Mouse (Mus musculus) regulatory T cell (primary cell): ENCODE data around the gene Klhl25.

Source experiments
- in situ Hi-C: fragments of 300-600 bp; cut with MboI, MseI; formaldehyde crosslinking; loops from one replicate; pipeline ENCODE4 v1.15.1; 2025; ENCODE audit warnings: high pct_unique_total_duplicates

Klhl25 gene

DNA sequence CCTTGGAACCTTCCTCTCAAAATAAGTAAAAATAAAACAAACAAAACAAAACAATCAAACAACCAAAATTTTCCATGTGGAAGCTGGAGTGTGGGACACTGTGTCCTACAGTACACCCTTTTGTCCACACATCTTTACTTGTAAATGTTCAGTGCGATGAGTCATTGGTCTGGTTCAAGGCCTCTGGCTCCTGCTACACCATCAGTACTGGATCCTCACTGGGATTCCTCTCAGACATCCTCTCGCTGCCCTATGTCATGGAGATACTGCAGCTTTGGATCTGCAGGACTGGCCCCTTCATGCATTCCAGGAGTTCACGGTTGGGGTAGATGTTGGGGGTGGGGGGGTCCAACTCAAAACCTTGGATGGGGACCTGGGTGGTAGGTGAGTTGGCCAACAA is 5.8 kb upstream of the Klhl25 start:
- in situ Hi-C loops, result loop anchor here (5.0 kb wide), 1 partner anchor 35 kb away; no protein-coding TSS in a partner anchor

DNA sequence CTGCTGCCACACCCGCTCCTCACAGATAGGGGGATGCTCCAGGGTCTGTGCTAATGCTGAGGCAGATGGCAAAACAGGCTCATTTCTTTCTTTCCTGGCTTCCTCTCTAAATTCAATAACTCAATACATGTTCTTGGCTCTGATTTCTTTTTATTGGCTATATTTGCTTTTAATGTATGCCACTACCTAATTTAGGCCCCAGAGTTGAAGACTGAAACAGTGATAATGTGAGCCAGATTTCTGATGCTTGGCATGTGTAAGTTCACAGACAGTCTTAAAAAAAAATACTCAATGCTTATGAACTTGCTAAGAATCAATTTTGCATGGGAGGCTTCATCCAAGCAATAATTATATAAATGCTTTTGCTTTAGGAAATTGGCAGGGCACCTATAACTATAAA is 2.2 kb upstream of the Klhl25 start:
- in situ Hi-C loops, result no loop called here

DNA sequence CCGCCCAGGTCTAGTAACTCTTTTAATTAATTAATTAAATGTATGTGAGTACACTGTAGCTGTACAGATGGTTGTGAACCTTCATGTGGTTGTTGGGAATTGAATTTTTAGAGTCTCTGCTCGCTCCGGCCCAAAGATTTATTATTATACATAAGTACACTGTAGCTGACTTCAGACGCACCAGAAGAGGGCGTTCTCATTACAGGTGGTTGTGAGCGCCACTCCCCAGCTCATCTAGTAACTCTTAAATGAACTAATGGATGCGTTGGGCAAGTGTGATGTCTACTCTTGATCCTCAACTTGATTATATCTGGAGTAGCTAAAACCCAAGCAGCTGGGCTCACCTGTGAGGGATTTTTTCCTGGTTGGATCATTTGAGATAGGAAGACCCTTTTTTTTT is 1.2 kb upstream of the Klhl25 start:
- in situ Hi-C loops, result no loop called here

DNA sequence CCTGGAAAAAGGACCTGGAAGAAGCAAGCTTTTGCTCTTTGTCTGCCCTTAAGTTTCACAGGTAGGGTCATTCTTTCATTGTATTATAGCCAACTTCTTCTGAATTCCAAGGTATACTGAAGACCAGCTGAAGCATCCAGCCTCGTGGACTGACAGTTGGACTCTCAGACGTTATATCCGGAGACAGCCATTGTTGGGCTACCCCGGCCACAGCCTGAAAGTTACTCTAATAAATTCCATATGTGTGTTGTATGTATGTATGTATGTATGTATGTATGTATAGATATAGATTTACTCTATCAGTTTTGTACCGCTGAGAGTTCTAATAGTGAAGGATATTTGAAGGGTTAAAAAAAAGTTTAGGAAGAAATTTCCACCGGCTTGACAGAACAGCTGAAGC is 621 bp upstream of the Klhl25 start:
- in situ Hi-C loops, result no loop called here

DNA sequence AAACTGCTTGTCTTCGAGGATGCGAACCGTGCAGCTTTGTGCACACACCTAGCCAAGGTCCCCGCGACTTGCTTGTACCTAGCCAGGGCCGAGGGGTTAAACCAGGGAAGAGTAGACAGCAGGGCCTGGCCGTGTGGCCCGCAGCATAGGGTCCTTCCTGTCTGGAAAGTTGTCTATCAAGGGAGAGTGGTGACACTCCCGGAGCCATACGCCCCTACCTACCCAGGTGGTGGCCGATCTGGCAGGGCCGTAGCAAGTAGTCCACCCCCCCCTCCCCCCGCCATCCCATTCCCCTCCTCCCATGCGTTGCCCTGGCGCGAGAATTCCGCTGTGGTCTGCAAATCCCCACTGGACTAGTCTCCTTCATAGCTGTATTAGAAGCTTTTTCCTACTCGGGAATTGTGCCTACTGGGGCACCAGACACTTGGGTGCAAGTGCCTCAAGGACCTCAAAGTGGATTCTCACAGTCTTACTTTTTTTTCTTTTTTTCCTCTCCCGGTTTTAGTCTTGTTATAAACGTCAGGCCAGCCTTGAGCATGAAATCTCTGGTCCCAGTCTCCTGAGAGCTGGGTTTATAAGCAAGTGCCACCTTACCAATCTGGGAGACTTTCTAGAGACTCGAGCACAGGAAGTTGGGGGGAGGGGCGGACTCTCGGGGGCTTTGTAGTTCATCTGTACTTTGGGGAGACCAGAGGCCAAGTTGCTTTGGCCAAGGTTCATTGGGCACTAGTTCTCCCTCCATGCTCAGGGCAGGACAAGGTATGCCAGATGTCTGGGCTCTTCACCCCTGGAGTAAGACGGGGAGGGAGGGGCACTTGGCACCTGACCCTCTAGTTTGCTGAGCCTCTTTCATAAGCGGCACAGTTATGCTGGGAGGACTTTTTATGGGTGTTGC is 913 bp downstream of the Klhl25 start:
- in situ Hi-C loops, result no loop called here

DNA sequence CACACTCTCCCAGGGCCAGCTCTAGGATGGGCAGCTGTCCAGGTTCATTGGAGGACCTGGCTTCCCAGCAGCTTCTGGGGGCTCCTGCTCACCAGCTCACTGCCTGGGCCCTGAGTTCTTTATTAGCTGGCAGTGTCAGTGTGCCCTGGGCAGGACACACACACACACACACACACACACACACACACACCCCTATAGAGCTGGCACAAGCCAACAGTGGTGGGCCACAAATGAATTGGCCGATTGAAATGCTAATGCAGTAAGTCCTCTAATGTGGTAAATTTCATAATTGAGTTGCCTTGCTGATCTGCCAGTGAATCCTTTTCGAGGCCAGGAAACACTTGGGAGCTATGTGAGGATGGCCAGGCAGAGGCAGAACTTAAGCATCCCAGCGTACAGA is 2.3 kb downstream of the Klhl25 start:
- in situ Hi-C loops, result loop anchor here (5.0 to 25.0 kb wide), 3 partner anchors 83 to 713 kb away; no protein-coding TSS in a partner anchor

DNA sequence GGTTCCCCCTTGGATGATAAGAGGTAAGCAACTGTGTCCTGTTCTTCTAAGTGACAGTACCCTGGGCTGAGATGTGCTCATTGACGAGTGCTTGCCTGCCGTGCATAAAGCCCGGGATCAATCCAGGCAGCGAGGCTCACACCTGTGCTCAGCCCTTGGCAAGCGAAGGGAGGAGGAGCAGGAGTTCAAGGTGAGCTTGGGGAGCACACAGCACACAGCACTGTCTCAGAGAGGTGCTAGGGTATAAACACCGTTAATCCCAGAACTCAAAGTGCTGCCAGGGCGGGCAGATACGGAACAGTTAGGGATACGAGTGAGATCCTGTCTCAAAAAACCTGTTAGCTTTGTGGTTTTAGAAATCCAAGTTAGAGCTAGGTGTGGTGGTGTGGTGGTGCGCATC is 3.2 kb downstream of the Klhl25 start:
- in situ Hi-C loops, result loop anchor here (5.0 to 25.0 kb wide), 3 partner anchors 84 to 714 kb away; no protein-coding TSS in a partner anchor

DNA sequence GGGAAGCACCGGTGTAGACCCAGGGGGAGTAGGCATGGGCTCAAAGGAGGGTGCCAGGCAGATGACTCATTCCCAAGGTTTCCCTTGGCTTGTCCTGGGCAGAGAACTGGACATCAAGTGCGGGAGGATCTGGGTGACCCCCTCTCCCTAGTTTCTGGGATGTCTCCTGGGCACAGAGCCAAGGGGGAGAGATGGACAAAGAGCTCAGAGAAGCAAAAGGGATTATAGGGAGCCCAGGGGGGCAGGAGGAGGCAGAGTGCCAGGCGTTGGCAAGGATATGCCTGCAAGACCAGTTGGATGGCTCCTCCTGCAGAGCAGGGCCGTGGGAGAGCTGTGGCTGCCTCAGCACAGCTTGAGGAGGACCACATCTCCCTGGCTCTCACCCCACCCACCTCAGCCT is 4.3 kb downstream of the Klhl25 start:
- in situ Hi-C loops, result loop anchor here (5.0 to 25.0 kb wide), 3 partner anchors 85 to 715 kb away; no protein-coding TSS in a partner anchor

DNA sequence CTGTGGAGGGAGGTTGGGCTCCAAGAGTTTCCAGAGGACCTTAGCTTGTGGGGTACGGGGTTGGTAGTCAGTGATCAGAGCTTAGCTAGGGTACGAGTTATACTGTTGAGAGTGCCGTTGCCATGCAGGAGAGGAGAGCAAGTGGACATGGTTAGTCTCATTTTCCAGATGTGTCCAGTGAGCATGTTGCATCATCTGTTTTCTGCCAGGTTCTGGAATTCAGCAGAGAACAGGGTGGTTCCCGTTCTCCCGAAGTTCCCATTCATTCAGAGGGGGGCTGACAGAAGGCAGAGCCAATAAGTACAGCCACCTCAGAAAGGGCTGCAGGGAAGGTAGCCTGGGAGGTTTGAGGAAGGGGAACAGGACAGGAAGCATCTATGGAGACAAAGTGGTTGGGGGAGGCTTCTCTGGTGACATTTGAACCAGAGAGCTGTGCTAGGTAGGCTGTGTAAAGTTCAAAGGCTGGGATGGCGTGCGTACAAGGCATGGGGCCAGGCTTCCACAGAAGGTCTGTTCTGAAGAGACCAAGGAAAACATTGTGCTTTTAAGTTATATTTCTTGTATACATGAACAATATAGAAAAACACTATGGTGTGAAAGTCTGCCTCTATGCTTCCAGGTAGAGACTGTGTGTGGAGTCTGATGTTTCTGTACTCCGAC is 5.2 kb downstream of the Klhl25 start:
- in situ Hi-C loops, result loop anchor here (5.0 to 25.0 kb wide), 3 partner anchors 86 to 716 kb away; no protein-coding TSS in a partner anchor

DNA sequence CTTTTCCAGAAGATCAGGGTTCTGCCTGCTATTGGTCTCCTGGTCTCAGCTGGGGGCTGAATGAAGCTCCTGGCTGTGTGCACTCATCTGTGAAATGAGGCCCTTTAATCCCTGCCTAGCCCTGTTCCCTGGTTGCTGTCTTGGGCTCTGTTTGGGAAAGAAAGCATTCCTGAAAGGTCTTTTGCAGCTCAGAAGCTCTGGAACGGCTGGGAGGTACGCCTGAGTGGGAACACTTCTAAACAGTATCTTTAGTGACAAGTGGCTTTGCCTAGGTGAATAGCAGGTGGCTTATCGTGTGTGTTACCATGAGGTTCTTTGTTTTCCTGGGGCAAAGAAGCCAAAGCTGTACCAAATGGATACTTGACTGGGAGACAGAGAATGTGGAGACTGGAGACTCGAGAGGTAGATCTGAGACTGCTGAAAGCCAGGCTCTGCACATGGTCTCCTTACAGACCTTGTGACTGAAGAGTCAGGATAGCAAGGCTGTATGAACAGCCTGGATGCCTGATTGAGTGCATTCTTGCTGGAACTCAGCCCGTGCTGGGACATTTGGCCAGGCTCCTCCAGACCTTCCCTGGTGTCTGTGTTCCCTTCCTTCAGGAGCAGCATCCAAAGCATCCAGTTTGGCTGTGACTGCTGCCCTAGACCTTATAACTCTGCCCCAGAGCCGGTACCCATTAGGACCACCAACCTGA is 6.3 kb downstream of the Klhl25 start:
- in situ Hi-C loops, result loop anchor here (5.0 to 25.0 kb wide), 3 partner anchors 87 to 717 kb away; no protein-coding TSS in a partner anchor

DNA sequence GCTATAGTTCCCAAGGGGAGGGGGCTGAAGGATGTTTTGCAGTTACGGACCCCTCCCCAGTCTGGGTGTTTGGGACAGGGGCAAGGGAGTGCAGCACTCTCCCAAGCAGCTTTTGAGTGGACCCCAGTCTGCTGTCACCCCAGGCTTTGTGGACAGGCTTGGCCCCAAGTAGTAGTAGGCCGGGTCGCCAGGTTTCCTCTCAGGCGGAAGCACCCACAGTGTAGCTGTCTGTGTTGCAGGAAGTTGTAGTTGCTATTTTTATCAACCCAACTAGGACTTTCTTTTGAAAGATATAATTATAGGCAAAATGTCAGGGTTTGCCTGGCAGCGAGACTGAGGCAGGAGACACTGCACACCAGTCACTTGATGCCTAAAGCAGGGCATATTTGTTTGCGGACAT is 6.9 kb downstream of the Klhl25 start:
- in situ Hi-C loops, result loop anchor here (25.0 kb wide), 1 partner anchor 718 kb away; no protein-coding TSS in a partner anchor

DNA sequence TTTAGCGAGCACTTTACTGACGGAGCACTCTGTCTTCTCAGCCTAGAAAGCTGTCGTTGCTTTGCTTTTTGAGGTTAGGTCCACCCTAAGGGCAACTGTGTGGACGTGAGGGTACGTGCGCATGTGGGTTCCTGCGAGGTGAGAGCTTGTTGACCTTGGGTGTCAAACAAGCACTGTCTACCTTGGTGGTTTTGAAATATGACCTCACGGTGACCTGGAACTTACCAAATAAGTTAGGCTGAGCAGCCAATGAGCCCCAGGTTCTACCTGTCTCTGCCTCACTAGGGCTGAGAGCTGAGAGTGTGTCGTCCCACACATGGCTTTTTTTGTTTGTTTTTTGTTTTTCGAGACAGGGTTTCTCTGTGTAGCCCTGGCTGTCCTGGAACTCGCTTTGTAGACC is 8.1 kb downstream of the Klhl25 start:
- in situ Hi-C loops, result loop anchor here (25.0 kb wide), 1 partner anchor 719 kb away; no protein-coding TSS in a partner anchor

DNA sequence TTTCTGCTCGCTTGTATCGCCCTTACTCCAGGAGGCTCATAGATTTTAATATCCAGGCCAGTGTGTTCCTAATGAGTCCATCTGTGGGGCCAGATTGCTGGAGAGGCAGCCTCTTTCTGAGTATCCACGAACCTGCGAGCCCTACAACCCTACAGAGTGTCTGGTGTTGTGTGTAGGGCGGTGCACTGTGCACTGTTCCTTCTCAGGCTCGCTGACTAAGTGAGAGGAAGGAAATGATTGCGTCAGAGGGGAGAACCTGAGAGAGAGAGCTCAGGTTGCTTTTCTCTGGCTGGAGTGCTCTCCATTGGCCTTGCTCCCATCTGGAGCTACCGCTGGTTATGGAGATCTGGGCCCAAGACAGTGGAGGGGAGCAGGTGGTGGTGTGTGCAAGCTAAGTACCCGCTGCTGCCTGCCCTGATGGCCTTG is 11.7 kb downstream of the Klhl25 start:
- in situ Hi-C loops, result loop anchor here (25.0 kb wide), 1 partner anchor 722 kb away; no protein-coding TSS in a partner anchor

DNA sequence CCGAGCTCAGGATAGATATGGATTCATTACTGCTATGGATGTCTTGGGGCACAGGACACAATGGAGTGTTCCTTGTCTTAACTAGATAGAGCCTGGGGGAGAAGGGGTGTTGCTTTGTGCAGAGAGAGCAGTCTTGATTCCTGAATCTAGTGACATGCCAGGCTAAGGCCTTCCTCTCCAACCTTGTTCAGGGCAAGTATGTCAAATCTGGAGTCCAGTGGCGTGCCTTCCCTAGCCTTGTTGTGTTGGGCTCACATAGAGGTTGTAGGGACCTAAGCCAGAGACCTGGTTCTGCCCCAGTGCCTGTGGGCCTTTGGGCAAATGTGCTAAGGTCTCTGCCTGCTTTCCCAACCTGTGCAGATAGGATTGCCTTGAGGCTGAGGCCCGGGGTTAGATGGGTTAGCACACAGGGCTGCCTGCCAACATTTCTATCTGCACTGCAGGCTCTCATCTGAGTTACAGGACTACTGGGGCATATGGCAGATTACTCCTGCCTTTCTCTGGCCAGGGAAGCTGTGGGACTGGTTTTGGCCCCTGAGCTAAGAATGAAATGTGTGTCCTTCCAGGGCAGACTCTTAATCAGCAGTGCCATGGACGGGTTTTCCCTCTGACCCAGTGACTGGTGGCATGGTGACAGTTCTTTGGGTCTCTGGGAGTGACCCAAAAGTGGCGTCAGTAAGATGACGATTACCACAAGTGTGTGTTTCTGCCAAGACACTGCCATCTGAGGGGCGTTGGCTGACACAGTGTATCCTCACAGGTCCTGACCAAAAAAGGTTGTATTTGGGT is 13.7 kb downstream of the Klhl25 start:
- in situ Hi-C loops, result loop anchor here (25.0 kb wide), 1 partner anchor 725 kb away; no protein-coding TSS in a partner anchor

DNA sequence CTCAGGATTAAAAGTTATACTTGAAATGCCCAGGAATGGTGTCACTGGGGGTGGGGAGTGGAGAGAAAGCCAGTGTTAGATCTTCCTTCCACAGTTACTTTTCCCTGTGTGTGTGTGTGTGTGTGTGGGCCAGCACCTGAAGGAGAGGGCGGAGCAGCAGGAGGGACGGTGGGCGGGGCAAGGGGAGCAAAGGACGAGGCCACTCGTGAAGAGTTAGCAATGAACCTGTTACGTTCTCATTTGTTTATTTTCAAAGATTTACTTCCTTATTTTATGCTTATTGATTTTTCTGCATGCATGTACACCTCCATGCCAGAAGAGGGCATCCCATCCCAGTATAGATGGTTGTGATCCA is 14.3 kb downstream of the Klhl25 start:
- in situ Hi-C loops, result loop anchor here (25.0 kb wide), 1 partner anchor 725 kb away; no protein-coding TSS in a partner anchor

DNA sequence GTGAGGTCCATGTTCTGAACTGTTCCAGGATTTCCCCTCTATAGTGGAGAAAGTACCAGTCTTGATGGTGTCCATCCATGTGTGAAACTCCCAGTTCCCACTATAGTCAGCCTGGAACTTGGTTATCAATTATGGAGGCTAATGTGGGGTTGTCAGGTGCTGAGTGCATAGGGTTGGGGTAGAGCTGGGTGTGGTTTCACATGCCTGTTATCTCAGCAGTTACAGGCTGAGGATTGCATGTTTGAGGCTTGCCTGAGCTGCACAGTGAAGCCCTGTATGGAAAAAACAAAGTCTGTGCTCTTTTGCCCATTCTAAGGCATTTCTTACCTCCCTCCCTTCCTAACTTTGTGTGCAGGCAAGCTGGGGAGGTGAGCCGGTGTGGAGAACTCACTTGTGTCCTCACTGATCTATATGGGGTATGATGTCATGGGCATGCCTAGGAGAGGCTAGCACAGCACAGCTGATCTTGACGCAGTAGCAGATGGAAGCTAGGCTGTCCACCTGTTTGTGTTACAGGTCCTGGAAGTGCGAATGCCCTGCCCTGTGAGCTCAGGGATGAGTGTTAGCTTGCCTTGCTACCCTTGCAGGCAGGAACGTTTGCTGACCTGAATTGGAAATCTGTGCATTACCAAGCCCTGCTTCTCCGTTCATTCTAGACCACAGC is 15.3 kb downstream of the Klhl25 start:
- in situ Hi-C loops, result loop anchor here (25.0 kb wide), 1 partner anchor 726 kb away; no protein-coding TSS in a partner anchor

DNA sequence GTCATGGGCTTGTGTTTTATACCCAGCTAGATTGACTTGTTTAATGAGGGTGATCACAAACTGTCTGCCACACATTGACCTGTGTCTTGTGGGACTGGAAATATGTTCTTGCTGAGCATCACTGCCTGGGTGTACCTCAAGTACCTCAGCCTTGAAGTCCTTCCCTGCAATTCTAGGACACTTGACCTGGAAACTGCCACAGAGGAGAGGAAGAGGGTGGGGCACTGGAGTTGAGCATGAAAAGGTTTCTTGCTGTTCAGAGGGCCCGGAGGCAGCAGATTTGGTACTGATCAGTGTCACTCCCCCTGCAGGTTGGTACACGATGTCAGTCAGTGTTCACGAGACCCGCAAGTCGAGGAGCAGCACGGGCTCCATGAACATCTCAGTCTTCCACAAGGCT is 16.9 kb downstream of the Klhl25 start:
- in situ Hi-C loops, result loop anchor here (25.0 kb wide), 1 partner anchor 728 kb away; no protein-coding TSS in a partner anchor

DNA sequence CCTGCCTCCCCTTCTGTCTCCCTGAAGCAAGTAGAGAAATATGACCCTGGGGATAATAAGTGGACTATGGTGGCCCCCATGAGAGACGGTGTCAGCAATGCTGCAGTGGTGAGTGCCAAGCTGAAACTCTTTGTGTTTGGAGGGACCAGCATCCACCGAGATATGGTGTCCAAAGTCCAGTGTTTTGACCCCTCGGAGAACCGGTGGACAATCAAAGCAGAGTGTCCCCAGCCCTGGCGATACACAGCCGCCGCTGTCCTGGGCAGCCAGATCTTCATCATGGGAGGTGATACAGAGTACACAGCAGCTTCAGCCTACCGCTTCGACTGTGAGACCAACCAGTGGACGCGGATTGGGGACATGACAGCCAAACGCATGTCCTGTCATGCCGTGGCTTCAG is 18.4 kb downstream of the Klhl25 start:
- in situ Hi-C loops, result loop anchor here (25.0 kb wide), 1 partner anchor 729 kb away; no protein-coding TSS in a partner anchor

DNA sequence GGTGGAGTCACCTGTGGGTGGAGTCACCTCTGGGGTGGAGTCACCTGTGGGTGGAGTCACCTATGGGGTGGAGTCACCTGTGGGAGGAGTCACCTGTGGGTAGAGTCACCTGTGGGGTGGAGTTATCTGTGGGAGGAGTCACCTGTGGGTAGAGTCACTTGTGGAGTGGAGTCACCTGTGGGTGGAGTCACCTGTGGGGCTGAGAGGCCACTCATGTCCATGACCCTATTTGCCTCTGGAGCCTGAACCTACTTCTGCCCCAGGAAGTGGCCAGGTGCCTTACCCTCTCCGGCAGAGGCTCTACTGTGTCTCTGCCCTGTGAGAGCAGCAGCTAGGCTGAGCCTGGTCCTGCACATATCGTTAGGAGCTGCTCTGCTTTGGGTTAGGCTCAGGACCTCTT is 20.6 kb downstream of the Klhl25 start:
- in situ Hi-C loops, result loop anchor here (25.0 kb wide), 1 partner anchor 731 kb away; no protein-coding TSS in a partner anchor

DNA sequence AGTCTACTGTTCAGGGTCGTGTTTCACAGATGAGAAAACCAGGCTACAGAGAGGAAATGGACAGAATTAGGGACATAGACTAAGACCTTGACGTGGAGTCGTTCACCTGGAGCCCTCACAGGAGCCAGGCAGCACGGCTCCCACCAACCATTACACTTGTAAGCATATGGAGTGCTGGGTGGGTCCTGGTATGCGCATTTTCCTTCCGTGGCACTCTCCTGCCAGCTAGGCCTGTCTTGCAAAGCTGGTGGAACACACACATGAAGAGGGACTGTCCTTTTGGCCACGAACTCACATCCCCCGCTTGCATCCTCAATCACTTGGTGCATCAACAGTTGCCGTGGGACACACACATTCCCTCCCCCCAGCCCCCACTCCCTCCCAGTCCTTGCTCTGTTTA is 22.4 kb downstream of the Klhl25 start:
- in situ Hi-C loops, result loop anchor here (5.0 to 25.0 kb wide), 2 partner anchors 123 to 733 kb away; no protein-coding TSS in a partner anchor
